Mouse (Mus musculus) kidney, adult 2 months (tissue): ENCODE results near the gene Agl.

Experiments used
- CTCF ChIP-seq: fragments of 200-500 bp; conservative IDR thresholded peaks from 2 replicates; pipeline ENCODE4 v1.5.1; 2011; ENCODE audit warnings: low read depth, mild to moderate bottlenecking, control low read depth, low read length, moderate library complexity, mixed read lengths; ENCODE audit not compliant: insufficient read depth, insufficient read length
- POLR2A ChIP-seq: fragments of 200-500 bp; IDR thresholded peaks from one replicate; pipeline ENCODE4 v1.6.1; 2011; ENCODE audit warnings: low read depth, low read length, control low read depth

- no peak for TF ChIP-seq CTCF
- no peak for TF ChIP-seq POLR2A
Observed at GRCm38 (mm10) chr3:116841311-116841710, 33.3 kb upstream of the Agl start.
